Mouse (Mus musculus): ENCODE data around the gene Grin2b.

GRCm38 (mm10) chr6:136162090-136162489 is 11.2 kb downstream of the Grin2b start:
- TF ChIP-seq CTCF (IDR thresholded peaks at IDR 0.05; ENCODE audit: insufficient read depth, low read depth, low read length): no peak
- TF ChIP-seq POLR2A (IDR thresholded peaks at IDR 0.05; ENCODE audit: insufficient read depth, low read depth, low read length): no peak

All from olfactory bulb, adult 2 months (tissue).